Mouse (Mus musculus) skeletal muscle tissue, postnatal 0 days (tissue): ENCODE data around the gene Arnt. TPM values are rescaled to one million over a fixed set of nuclear protein-coding genes. Genes with fewer than 3 reads are reported as not detected.

Experiments used
- polyA plus RNA-seq: library from polyadenylated mRNA; unstranded; fragments of >200 nt; fragmentation: Nextera tagmentation; extraction: Ambion mirVana; gene quantifications from 2 replicates; pipeline ENCODE4 v1.2.1, GENCODE M21; 2015

The Arnt gene
- 19.9 and 21.1 TPM in 2 replicates for polyA plus RNA-seq

DNA sequence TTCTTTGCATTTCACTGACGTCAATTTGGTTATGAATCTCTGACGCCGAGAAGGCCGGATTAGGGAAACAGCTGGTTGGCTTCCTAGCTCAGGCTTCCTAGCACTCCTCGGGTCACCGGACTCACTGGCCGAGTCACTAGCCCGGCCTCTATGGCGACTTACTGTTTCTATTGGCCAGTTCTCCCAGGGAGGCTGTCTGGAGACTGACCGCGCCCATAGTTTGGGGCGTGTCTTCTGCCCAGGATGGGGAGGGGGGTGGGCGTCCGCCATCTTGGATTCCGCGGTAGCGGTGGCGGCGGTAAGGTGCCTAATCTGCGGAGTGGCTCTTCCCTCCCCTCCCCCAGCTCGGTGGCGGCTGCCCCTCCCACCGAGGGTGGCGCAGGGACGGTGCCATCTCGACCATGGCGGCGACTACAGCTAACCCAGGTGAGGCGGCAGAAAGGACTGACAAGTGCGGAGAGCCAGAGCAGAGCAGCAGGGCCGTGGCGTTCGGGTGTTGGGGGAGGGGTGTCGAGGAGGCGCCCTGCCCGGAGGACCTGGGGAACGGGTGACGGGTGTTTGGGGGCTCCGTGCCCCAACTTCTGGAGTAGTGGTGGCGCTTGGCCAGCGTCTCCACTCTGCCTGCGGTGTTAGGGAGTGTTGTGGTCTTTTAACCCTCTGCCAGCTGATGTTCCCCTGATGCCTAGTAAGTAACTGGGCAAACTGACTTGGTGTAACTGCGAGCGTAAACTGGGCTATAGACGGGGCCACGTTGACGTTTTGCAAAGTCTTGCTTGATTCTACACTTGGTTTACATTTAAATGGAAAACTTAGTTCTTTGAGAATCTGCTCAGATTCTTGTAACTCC lies at the start of gene Arnt:
Arnt (plus strand) TSS at position 253 of the 847 bp plus-strand sequence.

DNA sequence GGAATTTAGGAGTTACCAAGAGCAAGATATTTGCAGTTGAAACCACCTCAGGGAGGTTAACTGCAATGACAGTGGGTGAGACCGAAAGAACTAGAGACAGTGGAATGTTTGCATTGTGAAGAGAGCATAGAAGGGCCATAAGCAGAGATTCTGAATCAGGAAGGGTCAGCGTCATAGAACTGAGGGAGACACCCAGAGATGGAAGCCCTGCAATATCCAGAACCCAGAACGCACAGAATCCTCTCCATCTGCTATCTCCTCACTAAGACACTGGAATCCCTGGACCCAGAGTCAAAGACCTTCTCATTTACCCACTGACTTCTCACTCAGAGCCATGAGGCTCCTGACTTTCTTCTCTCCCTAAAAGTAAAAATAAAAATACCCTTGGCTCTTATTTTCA lies 31.4 kb upstream of the Arnt start, which contains the start of gene 4930558C23Rik:
4930558C23Rik (minus strand) TSS at position 101 of the 400 bp plus-strand sequence.

DNA sequence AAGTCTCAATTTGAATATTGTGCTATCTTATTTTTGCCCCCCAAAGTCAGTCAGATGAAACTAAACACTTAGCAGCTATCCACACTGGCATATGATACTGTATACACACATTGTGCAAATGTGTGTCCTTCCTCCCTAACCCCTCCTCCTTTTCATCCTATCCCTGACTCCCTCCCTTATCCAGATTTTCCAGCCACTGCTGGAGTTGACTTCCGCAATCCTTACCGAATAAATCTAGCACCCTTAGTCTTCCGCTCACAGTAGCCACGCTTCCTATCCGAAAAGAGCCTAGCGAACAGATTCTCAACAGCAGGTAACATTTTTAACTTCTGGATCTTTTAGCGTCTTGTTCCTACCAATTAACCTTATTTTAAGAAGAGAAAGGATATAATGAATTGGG lies 64.8 kb downstream of the Arnt start, which contains the start of gene Ctsk:
Ctsk (plus strand) TSS at position 233 of the 400 bp plus-strand sequence.

DNA sequence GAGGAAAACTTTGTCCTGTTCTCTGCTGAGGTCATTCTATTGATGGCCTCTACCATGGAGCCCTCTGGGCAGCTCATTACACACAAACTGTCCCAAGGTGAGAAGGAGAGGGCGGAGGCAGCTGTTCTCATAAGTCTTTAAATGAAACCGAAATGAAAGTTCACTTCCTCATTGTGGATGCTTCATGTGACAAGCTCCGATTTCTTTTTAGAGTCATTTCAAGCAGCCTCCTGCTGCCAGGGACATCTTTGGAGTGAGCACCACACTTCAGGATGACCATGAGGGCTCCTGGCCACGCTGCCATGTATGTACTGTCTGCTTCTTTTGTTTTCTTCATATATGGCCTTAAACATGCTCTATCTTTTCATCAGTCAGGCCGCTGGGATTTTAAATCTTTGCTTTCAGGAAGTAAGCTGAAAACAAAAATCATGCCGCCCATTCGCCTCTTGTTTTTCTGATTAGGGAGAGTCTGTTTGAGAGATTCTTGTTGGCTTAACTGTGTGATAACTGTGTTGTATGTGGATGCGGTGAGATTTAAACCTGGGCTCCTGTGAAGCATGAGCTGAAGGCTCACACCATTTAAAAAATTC lies 92.5 kb downstream of the Arnt start, which contains the start of gene Ctss:
Ctss (plus strand) TSS at position 165 of the 590 bp plus-strand sequence.

Other genes with a start within 250 kb of the Arnt start
- gene Gabpb2, start 216.5 kb upstream of the Arnt start, polyA plus RNA-seq = 3.7 and 4.0 TPM in 2 replicates
- 42.7 and 52.8 TPM in 2 replicates for gene Cdc42se1, start 205.7 kb upstream of the Arnt start, polyA plus RNA-seq
- gene Mllt11, start 202.2 kb upstream of the Arnt start, polyA plus RNA-seq = 19.1 and 23.1 TPM in 2 replicates
- gene Gm128, start 192.8 kb upstream of the Arnt start, polyA plus RNA-seq = 0.13 and 0.23 TPM in 2 replicates
- gene Bnipl, start 183.2 kb upstream of the Arnt start, polyA plus RNA-seq = 0.68 TPM in 1 of 2 replicates, not detected in the other
- gene Mindy1, start 153.0 kb upstream of the Arnt start, polyA plus RNA-seq = 29.2 and 32.7 TPM in 2 replicates
- gene Prune1, start 152.3 kb upstream of the Arnt start, polyA plus RNA-seq = 68.2 and 79.3 TPM in 2 replicates
- gene Anxa9, start 127.2 kb upstream of the Arnt start, polyA plus RNA-seq = 0.45 and 1.9 TPM in 2 replicates
- gene Cers2, start 119.6 kb upstream of the Arnt start, polyA plus RNA-seq = 62.6 and 73.1 TPM in 2 replicates
- 9.6 and 10.0 TPM in 2 replicates for gene Setdb1, start 77.2 kb upstream of the Arnt start, polyA plus RNA-seq
- not detected in 2 replicates for gene 4930558C23Rik, start 31.5 kb upstream of the Arnt start, polyA plus RNA-seq
- 39.3 and 52.6 TPM in 2 replicates for gene Ctsk, start 64.9 kb downstream of the Arnt start, polyA plus RNA-seq
- gene Ctss, start 92.4 kb downstream of the Arnt start, polyA plus RNA-seq = 17.9 and 18.1 TPM in 2 replicates
- not detected in 2 replicates for gene Hormad1, start 125.3 kb downstream of the Arnt start, polyA plus RNA-seq
- 14.2 and 15.1 TPM in 2 replicates for gene Golph3l, start 154.5 kb downstream of the Arnt start, polyA plus RNA-seq
- 45.0 and 48.0 TPM in 2 replicates for gene Ensa, start 190.6 kb downstream of the Arnt start, polyA plus RNA-seq
- 58.3 and 62.3 TPM in 2 replicates for gene Mcl1, start 224.4 kb downstream of the Arnt start, polyA plus RNA-seq